Mouse (Mus musculus): ENCODE data around the gene Rfwd3. TPM values are rescaled to one million over a fixed set of nuclear protein-coding genes. Genes with fewer than 3 reads are reported as not detected.
"Not testable (repeated sequence)": the region's sequence is repeated elsewhere in the genome, so short reads cannot be mapped to it uniquely, and the experiment has no call there.

Rfwd3 gene
- polyA plus RNA-seq, 1 experiment from 2014 or later = 47.0 TPM

- peak overlapping the region; percentile 97 for H3K4me3 ChIP-seq (replicated peaks; ENCODE audit: low read length)
- peak overlapping the region; percentile 65 for H3K4me2 ChIP-seq (ENCODE audit: low read depth, low read length)
- H3K27me3 ChIP-seq (ENCODE audit: control insufficient read depth, insufficient read depth, low read length) = no peaks in the 10 kb centered on the region
- H3K9me3 ChIP-seq (replicated peaks; ENCODE audit: control insufficient read depth, low read length) = no peaks in the 10 kb centered on the region
- ATAC-seq (ENCODE audit: insufficient read depth, low FRiP score) = no peak
- 0 out of 2 replicates have a peak, but pooled peaks cover 4% of the 10 kb centered on the region for H3K36me3 ChIP-seq (ENCODE audit: control insufficient read depth, insufficient read depth, low read length)
- peaks cover 10% of the 10 kb centered on the region; the same call in 1 of the 2 replicates for H3K4me1 ChIP-seq (ENCODE audit: control insufficient read depth, insufficient read depth, low read length)
- peak overlapping the region; percentile 96 for H3K9ac ChIP-seq (ENCODE audit: low read length)
- under 1% methylated on average over 28 of the region's 28 CpGs for WGBS
- peak overlapping the region; percentile 94 for H3K27ac ChIP-seq (ENCODE audit: low read length)
These were observed 630 bp downstream of the Rfwd3 start for GRCm38 (mm10) chr8:111299363-111299820.

- Histone ChIP-seq H3K9me3 (replicated peaks; ENCODE audit: control insufficient read depth, low read length) (no peaks in the 10 kb centered on the region), H3K27ac (ENCODE audit: low read length) (no peak overlapping the region), H3K27me3 (ENCODE audit: control insufficient read depth, insufficient read depth, low read length) (no peaks in the 10 kb centered on the region), H3K4me1 (ENCODE audit: control insufficient read depth, insufficient read depth, low read length) (peaks cover 10% of the 10 kb centered on the region; the same call in 1 of the 2 replicates), H3K4me2 (ENCODE audit: low read depth, low read length) (0 out of 2 replicates have a peak overlapping the region, but pooled peaks have one; percentile 65), H3K9ac (ENCODE audit: low read length) (no peak overlapping the region), H3K4me3 (replicated peaks; ENCODE audit: low read length) (no peak overlapping the region), H3K36me3 (ENCODE audit: control insufficient read depth, insufficient read depth, low read length) (peaks cover 11% of the 10 kb centered on the region; the same call in 1 of the 2 replicates)
- WGBS = 86% methylated on average over 1 of the region's 1 CpGs
- ATAC-seq (ENCODE audit: insufficient read depth, low FRiP score) = no peak
These were observed 2.0 kb downstream of the Rfwd3 start for GRCm38 (mm10) chr8:111298011-111298410.

GRCm38 (mm10) chr8:111291733-111292132, 8.3 kb downstream of the Rfwd3 start:
- no peak overlapping the region for H3K4me2 ChIP-seq (ENCODE audit: low read depth, low read length)
- no peaks in the 10 kb centered on the region for H3K27me3 ChIP-seq (ENCODE audit: control insufficient read depth, insufficient read depth, low read length)
- no peak overlapping the region for H3K4me3 ChIP-seq (replicated peaks; ENCODE audit: low read length)
- WGBS = 85% methylated on average over 7 of the region's 7 CpGs
- 0 out of 2 replicates have a peak, but pooled peaks cover 3% of the 10 kb centered on the region for H3K4me1 ChIP-seq (ENCODE audit: control insufficient read depth, insufficient read depth, low read length)
- H3K9me3 ChIP-seq (replicated peaks; ENCODE audit: control insufficient read depth, low read length) = no peaks in the 10 kb centered on the region
- no peak overlapping the region for H3K27ac ChIP-seq (ENCODE audit: low read length)
- no peak overlapping the region for H3K9ac ChIP-seq (ENCODE audit: low read length)
- ATAC-seq (ENCODE audit: insufficient read depth, low FRiP score) = no peak
- peaks cover 37% of the 10 kb centered on the region; the same call in 1 of the 2 replicates for H3K36me3 ChIP-seq (ENCODE audit: control insufficient read depth, insufficient read depth, low read length)

- Histone ChIP-seq H3K9me3 (replicated peaks; ENCODE audit: control insufficient read depth, low read length) (no peaks in the 10 kb centered on the region), H3K4me3 (replicated peaks; ENCODE audit: low read length) (no peak overlapping the region), H3K36me3 (ENCODE audit: control insufficient read depth, insufficient read depth, low read length) (peaks cover 41% of the 10 kb centered on the region; the same call in 1 of the 2 replicates), H3K27ac (ENCODE audit: low read length) (no peak overlapping the region), H3K9ac (ENCODE audit: low read length) (no peak overlapping the region), H3K4me1 (ENCODE audit: control insufficient read depth, insufficient read depth, low read length) (0 out of 2 replicates have a peak, but pooled peaks cover 3% of the 10 kb centered on the region), H3K27me3 (ENCODE audit: control insufficient read depth, insufficient read depth, low read length) (no peaks in the 10 kb centered on the region), H3K4me2 (ENCODE audit: low read depth, low read length) (no peak overlapping the region)
- ATAC-seq (ENCODE audit: insufficient read depth, low FRiP score) = no peak
- WGBS = 97% methylated on average over 7 of the region's 7 CpGs
These were observed 9.4 kb downstream of the Rfwd3 start for GRCm38 (mm10) chr8:111290586-111290985.

- Histone ChIP-seq H3K27ac (ENCODE audit: low read length) (no peak overlapping the region), H3K27me3 (ENCODE audit: control insufficient read depth, insufficient read depth, low read length) (no peaks in the 10 kb centered on the region), H3K36me3 (ENCODE audit: control insufficient read depth, insufficient read depth, low read length) (peaks cover 51% of the 10 kb centered on the region), H3K9ac (ENCODE audit: low read length) (no peak overlapping the region), H3K4me2 (ENCODE audit: low read depth, low read length) (no peak overlapping the region), H3K9me3 (replicated peaks; ENCODE audit: control insufficient read depth, low read length) (no peaks in the 10 kb centered on the region), H3K4me3 (replicated peaks; ENCODE audit: low read length) (no peak overlapping the region), H3K4me1 (ENCODE audit: control insufficient read depth, insufficient read depth, low read length) (no peaks in the 10 kb centered on the region)
- WGBS = 75% methylated on average over 4 of the region's 4 CpGs
- ATAC-seq (ENCODE audit: insufficient read depth, low FRiP score) = no peak
These were observed 14.4 kb downstream of the Rfwd3 start for GRCm38 (mm10) chr8:111285603-111286002.

- WGBS = 90% methylated on average over 3 of the region's 3 CpGs
- no peak for ATAC-seq (ENCODE audit: insufficient read depth, low FRiP score)
- Histone ChIP-seq H3K27ac (ENCODE audit: low read length) (no peak overlapping the region), H3K27me3 (ENCODE audit: control insufficient read depth, insufficient read depth, low read length) (no peaks in the 10 kb centered on the region), H3K4me1 (ENCODE audit: control insufficient read depth, insufficient read depth, low read length) (no peaks in the 10 kb centered on the region), H3K4me2 (ENCODE audit: low read depth, low read length) (no peak overlapping the region), H3K9me3 (replicated peaks; ENCODE audit: control insufficient read depth, low read length) (no peaks in the 10 kb centered on the region), H3K9ac (ENCODE audit: low read length) (no peak overlapping the region), H3K4me3 (replicated peaks; ENCODE audit: low read length) (no peak overlapping the region), H3K36me3 (ENCODE audit: control insufficient read depth, insufficient read depth, low read length) (peaks cover 33% of the 10 kb centered on the region)
These were observed 17.9 kb downstream of the Rfwd3 start for GRCm38 (mm10) chr8:111282093-111282492.

- no peak overlapping the region for H3K27ac ChIP-seq (ENCODE audit: low read length)
- peaks cover 9% of the 10 kb centered on the region for H3K36me3 ChIP-seq (ENCODE audit: control insufficient read depth, insufficient read depth, low read length)
- H3K4me1 ChIP-seq (ENCODE audit: control insufficient read depth, insufficient read depth, low read length) = no peaks in the 10 kb centered on the region
- WGBS = 73% methylated on average over 2 of the region's 2 CpGs
- no peak overlapping the region for H3K9ac ChIP-seq (ENCODE audit: low read length)
- no peak overlapping the region for H3K4me3 ChIP-seq (replicated peaks; ENCODE audit: low read length)
- H3K27me3 ChIP-seq (ENCODE audit: control insufficient read depth, insufficient read depth, low read length) = no peaks in the 10 kb centered on the region
- H3K9me3 ChIP-seq (replicated peaks; ENCODE audit: control insufficient read depth, low read length) = no peaks in the 10 kb centered on the region
- no peak overlapping the region for H3K4me2 ChIP-seq (ENCODE audit: low read depth, low read length)
- no peak for ATAC-seq (ENCODE audit: insufficient read depth, low FRiP score)
These were observed 31.7 kb downstream of the Rfwd3 start for GRCm38 (mm10) chr8:111268277-111268676.

GRCm38 (mm10) chr8:111266161-111266560, 33.9 kb downstream of the Rfwd3 start:
- not testable (repeated sequence) for H3K9me3 ChIP-seq (replicated peaks; ENCODE audit: control insufficient read depth, low read length); H3K4me2 ChIP-seq (ENCODE audit: low read depth, low read length); H3K4me1 ChIP-seq (ENCODE audit: control insufficient read depth, insufficient read depth, low read length); H3K9ac ChIP-seq (ENCODE audit: low read length); H3K4me3 ChIP-seq (replicated peaks; ENCODE audit: low read length); H3K27me3 ChIP-seq (ENCODE audit: control insufficient read depth, insufficient read depth, low read length); H3K27ac ChIP-seq (ENCODE audit: low read length); H3K36me3 ChIP-seq (ENCODE audit: control insufficient read depth, insufficient read depth, low read length); ATAC-seq (ENCODE audit: insufficient read depth, low FRiP score)
- WGBS = 70% methylated on average over 7 of the region's 7 CpGs

GRCm38 (mm10) chr8:111264693-111265220, 35.3 kb downstream of the Rfwd3 start:
- no peaks in the 10 kb centered on the region for H3K4me1 ChIP-seq (ENCODE audit: control insufficient read depth, insufficient read depth, low read length)
- H3K27ac ChIP-seq (ENCODE audit: low read length) = no peak overlapping the region
- no peak overlapping the region for H3K9ac ChIP-seq (ENCODE audit: low read length)
- H3K4me2 ChIP-seq (ENCODE audit: low read depth, low read length) = no peak overlapping the region
- ATAC-seq (ENCODE audit: insufficient read depth, low FRiP score) = no peak
- no peaks in the 10 kb centered on the region for H3K36me3 ChIP-seq (ENCODE audit: control insufficient read depth, insufficient read depth, low read length)
- H3K4me3 ChIP-seq (replicated peaks; ENCODE audit: low read length) = no peak overlapping the region
- no peaks in the 10 kb centered on the region for H3K27me3 ChIP-seq (ENCODE audit: control insufficient read depth, insufficient read depth, low read length)
- WGBS = 80% methylated on average over 2 of the region's 2 CpGs
- no peaks in the 10 kb centered on the region for H3K9me3 ChIP-seq (replicated peaks; ENCODE audit: control insufficient read depth, low read length)

All from stomach, embryonic 16.5 days (tissue).